ENCODE assay signal across 9 mouse cellular contexts in the genomic region with DNA sequence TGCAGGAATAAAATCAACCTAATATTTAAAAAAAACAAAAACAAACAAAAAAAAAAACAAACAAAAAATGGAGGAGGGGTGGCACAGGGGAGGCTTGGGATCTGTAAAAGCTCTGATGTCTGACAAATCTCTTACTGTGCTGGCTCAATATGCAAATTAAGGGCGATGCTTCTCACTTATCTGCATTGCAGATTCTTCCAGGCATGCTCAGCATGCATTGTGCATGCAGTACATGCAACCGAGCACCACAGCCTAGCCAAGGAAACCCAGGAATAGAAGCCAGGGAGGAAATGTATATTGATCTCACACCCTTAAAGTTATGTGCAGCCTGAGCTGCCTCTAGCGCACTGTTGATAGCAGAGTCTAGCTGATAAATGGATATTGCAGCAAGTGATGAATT. TPM values are rescaled to one million over a fixed set of nuclear protein-coding genes. Genes with fewer than 3 reads are reported as not detected.
DNase-seq lines count a peak whose midpoint lies in the region; ATAC-seq and TF ChIP-seq lines count a peak whose summit lies in the region.
"Had no signal": no experiment of that assay in that cellular context is flagged by ENCODE, and none has a peak within 500 bp of the region (broad histone marks: within the 10 kb centered on the region; RNA-seq: fewer than 3 reads in every experiment).

No protein-coding gene starts in this region.

- 28% methylated on average over 3 of the region's 3 CpGs for WGBS in intestine, embryonic 14.5 days
- WGBS in intestine, embryonic 16.5 days, result 29% methylated on average over 3 of the region's 3 CpGs
- WGBS in embryonic facial prominence, embryonic 15.5 days, result 42% methylated on average over 3 of the region's 3 CpGs
- WGBS in hindbrain, embryonic 12.5 days, result 20% methylated on average over 3 of the region's 3 CpGs
- WGBS in midbrain, postnatal 0 days, result 17% methylated on average over 3 of the region's 3 CpGs

- no peak for ATAC-seq in intestine, embryonic 14.5 days (replicated peaks; ENCODE audit: low FRiP score, low TSS enrichment, low read depth)
- no peak for ATAC-seq in intestine, embryonic 16.5 days
- no peak for ATAC-seq in embryonic facial prominence, embryonic 15.5 days (ENCODE audit: insufficient number of reproducible peaks, low FRiP score, low TSS enrichment, low read depth)
- ATAC-seq in hindbrain, embryonic 12.5 days (ENCODE audit: low FRiP score), result peak; percentile 94
- ATAC-seq in midbrain, postnatal 0 days (ENCODE audit: low FRiP score), result no peak

- no peak for DNase-seq in intestine, embryonic 14.5 days (ENCODE audit: low spot score)
- DNase-seq in midbrain, postnatal 0 days (ENCODE audit: low spot score), result peak; percentile 46
- no peak for DNase-seq in liver
- no peak for DNase-seq in urinary bladder, postnatal 25 days (ENCODE audit: low spot score)
- DNase-seq: kidney, postnatal 14 days had no signal

- 0 out of 2 replicates have a peak overlapping the region, but pooled peaks have one; percentile 20 for H3K4me3 ChIP-seq in intestine, embryonic 14.5 days (ENCODE audit: low read depth, low read length)
- no peak overlapping the region for H3K4me3 ChIP-seq in intestine, embryonic 16.5 days (ENCODE audit: low read length)
- H3K4me3 ChIP-seq in embryonic facial prominence, embryonic 15.5 days (replicated peaks), result no peak overlapping the region
- no peak overlapping the region for H3K4me3 ChIP-seq in hindbrain, embryonic 12.5 days
- H3K4me3 ChIP-seq in midbrain, postnatal 0 days (ENCODE audit: low read depth, low read length), result no peak overlapping the region
- H3K4me3 ChIP-seq: myocyte had no signal

- TF ChIP-seq CTCF in midbrain, postnatal 0 days (IDR thresholded peaks at IDR 0.05), result no peak

- no peaks in the 10 kb centered on the region for H3K27me3 ChIP-seq in intestine, embryonic 14.5 days (replicated peaks; ENCODE audit: control insufficient read depth, insufficient read depth, low read length)
- no peaks in the 10 kb centered on the region for H3K27me3 ChIP-seq in intestine, embryonic 16.5 days (replicated peaks; ENCODE audit: control insufficient read depth, insufficient read depth, low read length)
- no peaks in the 10 kb centered on the region for H3K27me3 ChIP-seq in embryonic facial prominence, embryonic 15.5 days
- no peaks in the 10 kb centered on the region for H3K27me3 ChIP-seq in hindbrain, embryonic 12.5 days
- no peaks in the 10 kb centered on the region for H3K27me3 ChIP-seq in midbrain, postnatal 0 days (ENCODE audit: insufficient read depth, low read length)

- peaks cover 5% of the 10 kb centered on the region; the same call in 1 of the 2 replicates for H3K4me1 ChIP-seq in intestine, embryonic 14.5 days (replicated peaks; ENCODE audit: control insufficient read depth, insufficient read depth, low read length)
- H3K4me1 ChIP-seq in intestine, embryonic 16.5 days (ENCODE audit: control insufficient read depth, insufficient read depth, low read length), result no peaks in the 10 kb centered on the region; the same call in 1 of the 2 replicates
- 0 out of 2 replicates have a peak, but pooled peaks cover 3% of the 10 kb centered on the region for H3K4me1 ChIP-seq in embryonic facial prominence, embryonic 15.5 days
- peaks cover 11% of the 10 kb centered on the region for H3K4me1 ChIP-seq in hindbrain, embryonic 12.5 days
- H3K4me1 ChIP-seq in midbrain, postnatal 0 days (ENCODE audit: insufficient read depth, low read length), result peaks cover 2% of the 10 kb centered on the region; the same call in 1 of the 2 replicates

- H3K27ac ChIP-seq in intestine, embryonic 14.5 days (ENCODE audit: low read depth), result no peak overlapping the region
- H3K27ac ChIP-seq in intestine, embryonic 16.5 days (ENCODE audit: low read length), result no peak overlapping the region
- no peak overlapping the region for H3K27ac ChIP-seq in embryonic facial prominence, embryonic 15.5 days (replicated peaks)
- H3K27ac ChIP-seq in hindbrain, embryonic 12.5 days, result 0 out of 2 replicates have a peak overlapping the region, but pooled peaks have one; percentile 35
- H3K27ac ChIP-seq in midbrain, postnatal 0 days (ENCODE audit: low read depth, low read length), result no peak overlapping the region

- peak overlapping the region; percentile 49 for H3K4me2 ChIP-seq in intestine, embryonic 14.5 days (ENCODE audit: low read length)
- no peak overlapping the region for H3K4me2 ChIP-seq in intestine, embryonic 16.5 days (ENCODE audit: low read depth, low read length)
- peak overlapping the region; percentile 36; the same call in 1 of the 2 replicates for H3K4me2 ChIP-seq in embryonic facial prominence, embryonic 15.5 days (replicated peaks)
- 0 out of 2 replicates have a peak overlapping the region, but pooled peaks have one; percentile 9 for H3K4me2 ChIP-seq in hindbrain, embryonic 12.5 days (replicated peaks)
- H3K4me2 ChIP-seq in midbrain, postnatal 0 days (ENCODE audit: low read depth, low read length, poor library complexity, severe bottlenecking), result peak overlapping the region; percentile 43

- H3K9me3 ChIP-seq in intestine, embryonic 14.5 days (ENCODE audit: control insufficient read depth, low read length), result no peaks in the 10 kb centered on the region
- H3K9me3 ChIP-seq in intestine, embryonic 16.5 days (ENCODE audit: control insufficient read depth, low read length), result no peaks in the 10 kb centered on the region
- no peaks in the 10 kb centered on the region for H3K9me3 ChIP-seq in embryonic facial prominence, embryonic 15.5 days (replicated peaks)
- H3K9me3 ChIP-seq in hindbrain, embryonic 12.5 days (replicated peaks), result no peaks in the 10 kb centered on the region
- H3K9me3 ChIP-seq in midbrain, postnatal 0 days (ENCODE audit: low read length), result no peaks in the 10 kb centered on the region

- H3K9ac ChIP-seq in intestine, embryonic 14.5 days (ENCODE audit: low read length), result no peak overlapping the region
- no peak overlapping the region for H3K9ac ChIP-seq in intestine, embryonic 16.5 days (ENCODE audit: low read depth, low read length)
- H3K9ac ChIP-seq in embryonic facial prominence, embryonic 15.5 days, result no peak overlapping the region
- H3K9ac ChIP-seq in hindbrain, embryonic 12.5 days, result no peak overlapping the region
- no peak overlapping the region for H3K9ac ChIP-seq in midbrain, postnatal 0 days (replicated peaks; ENCODE audit: low read length, poor library complexity, severe bottlenecking)

- H3K36me3 ChIP-seq in intestine, embryonic 14.5 days (ENCODE audit: control insufficient read depth, insufficient read depth, low read length), result no peaks in the 10 kb centered on the region
- H3K36me3 ChIP-seq in intestine, embryonic 16.5 days (ENCODE audit: control insufficient read depth, insufficient read depth, low read length), result no peaks in the 10 kb centered on the region
- H3K36me3 ChIP-seq in embryonic facial prominence, embryonic 15.5 days, result no peaks in the 10 kb centered on the region
- H3K36me3 ChIP-seq in hindbrain, embryonic 12.5 days, result no peaks in the 10 kb centered on the region
- H3K36me3 ChIP-seq in midbrain, postnatal 0 days (ENCODE audit: insufficient read depth, low read length), result no peaks in the 10 kb centered on the region

RNA-seq across cellular contexts. Expression of gene Gm10118, which starts 51.3 kb away (rescaled TPM):
- polyA plus RNA-seq in intestine, embryonic 14.5 days (2014; fragmentation: Nextera tagmentation; extraction: Ambion mirVana), result 0.45 and 0.48 TPM in 2 replicates
- 0.06 and 0.10 TPM in 2 replicates for polyA plus RNA-seq in intestine, embryonic 16.5 days (2015; fragmentation: Nextera tagmentation; extraction: Ambion mirVana)
- 0.25 and 0.43 TPM in 2 replicates for polyA plus RNA-seq in embryonic facial prominence, embryonic 15.5 days (2015; fragmentation: Nextera tagmentation; extraction: Ambion mirVana)
- 0.38 and 0.56 TPM in 2 replicates for polyA plus RNA-seq in hindbrain, embryonic 12.5 days (2016; fragmentation: Nextera tagmentation; extraction: Ambion mirVana)
- total RNA-seq in midbrain, postnatal 0 days (2014; rRNA removed), result 4.3 and 4.7 TPM in 2 replicates
- polyA plus RNA-seq in midbrain, postnatal 0 days (2015; fragmentation: Nextera tagmentation; extraction: Ambion mirVana), result 0.88 and 0.90 TPM in 2 replicates
- polyA plus RNA-seq: myocyte had no signal
